Mouse (Mus musculus) bone marrow macrophage, adult 2 months (primary cell): ENCODE measurements around the gene Efna5. TPM values are rescaled to one million over a fixed set of nuclear protein-coding genes. Genes with fewer than 3 reads are reported as not detected.

ENCODE experiments used
- H3K27ac ChIP-seq: 2 replicates; pipeline ENCODE4 v1.5.1; 2012; ENCODE audit warnings: low read depth, low read length; ENCODE audit not compliant: insufficient read depth
- H3K4me1 ChIP-seq: 2 replicates; pipeline ENCODE4 v1.6.1; 2012; ENCODE audit warnings: low read length; ENCODE audit not compliant: control insufficient read depth, insufficient read depth
- H3K4me3 ChIP-seq: 2 replicates; pipeline ENCODE4 v1.5.1; 2012; ENCODE audit warnings: mild to moderate bottlenecking, low read length, moderate library complexity; ENCODE audit not compliant: insufficient read depth
- CTCF ChIP-seq: IDR thresholded peaks from 2 replicates; pipeline ENCODE4 v1.5.1; 2012; ENCODE audit warnings: low read depth, mild to moderate bottlenecking, low read length, moderate library complexity
- POLR2A ChIP-seq: IDR thresholded peaks from 2 replicates; pipeline ENCODE4 v1.6.1; 2012; ENCODE audit warnings: mild to moderate bottlenecking, low read depth, low read length, borderline replicate concordance
- polyA plus RNA-seq: library from polyadenylated mRNA; stranded (reverse); fragments of >200 nt; gene quantifications from 2 replicates; pipeline ENCODE4 v1.2.4, GENCODE M21; 2012; ENCODE audit not compliant: missing spikeins, insufficient read depth, insufficient read length

Efna5 gene
- polyA plus RNA-seq, 1 experiment = 0.60 TPM

DNA sequence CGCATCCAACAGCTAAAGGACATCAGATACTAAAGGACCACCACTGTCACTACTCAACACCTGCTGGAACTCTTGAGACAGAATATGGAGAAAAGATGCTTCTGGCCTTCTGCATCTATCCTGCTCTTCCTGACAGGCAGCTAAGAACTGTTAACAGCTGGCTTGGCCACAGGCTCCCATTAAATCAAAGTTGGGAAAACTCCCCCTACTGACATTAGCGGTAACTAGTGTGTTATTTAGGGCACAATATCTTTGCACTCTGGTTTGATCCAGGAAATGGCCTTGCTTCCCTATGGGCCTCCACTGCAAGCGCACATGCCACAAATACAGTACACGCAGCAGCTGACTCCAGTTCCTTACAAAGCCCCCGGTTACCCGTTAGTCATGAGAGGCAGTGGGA is 266.0 kb downstream of the Efna5 start:
- no peak overlapping the region for H3K27ac ChIP-seq

DNA sequence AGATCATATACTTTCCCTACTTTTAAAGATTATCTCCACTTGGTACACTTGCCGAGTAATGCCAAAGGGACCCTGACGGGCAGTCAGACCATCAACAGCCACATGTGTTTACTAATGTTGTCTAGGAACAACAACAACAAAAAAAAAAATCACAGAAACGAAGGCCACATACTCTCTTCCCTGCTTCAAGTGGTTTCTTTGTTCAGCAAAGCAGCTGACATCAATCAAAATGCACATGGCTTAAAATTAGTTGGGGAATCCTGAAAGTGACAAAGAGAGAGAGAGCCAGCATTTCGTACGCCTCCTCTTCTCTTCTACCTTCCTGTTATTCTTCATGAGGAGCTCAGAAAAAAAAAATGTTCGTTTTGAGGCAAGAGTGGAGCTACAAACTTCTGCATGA is 266.4 kb downstream of the Efna5 start:
- H3K27ac ChIP-seq = no peak overlapping the region
- TF ChIP-seq POLR2A (no peak), CTCF (no peak)
- H3K4me3 ChIP-seq = no peak overlapping the region
- H3K4me1 ChIP-seq = no peaks in the 10 kb centered on the region

More for the DNA sequence above, 266.0 kb downstream of the Efna5 start:
- Histone ChIP-seq H3K4me3 (no peak overlapping the region), H3K4me1 (no peaks in the 10 kb centered on the region)
- TF ChIP-seq POLR2A (no peak), CTCF (no peak)

DNA sequence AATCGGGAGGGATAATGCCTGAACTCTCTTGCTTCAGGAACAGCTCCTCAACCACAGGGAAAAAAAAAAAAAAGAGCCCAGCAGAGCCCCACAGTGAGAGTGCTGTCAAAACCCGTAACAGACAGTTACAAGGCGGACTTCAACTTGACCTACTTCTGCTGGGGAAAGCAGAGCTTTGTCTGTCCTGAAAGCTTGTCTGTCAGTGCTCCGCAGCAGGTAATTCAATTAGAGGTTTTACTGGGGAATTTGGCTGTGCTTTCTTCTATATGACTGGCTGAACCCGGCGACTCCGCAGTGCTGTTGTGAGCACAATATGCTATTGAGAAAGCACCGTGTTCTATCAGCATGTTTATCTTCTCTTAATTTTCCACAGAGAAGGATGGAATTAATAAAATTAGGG is 266.9 kb downstream of the Efna5 start:
- TF ChIP-seq POLR2A = no peak
- no peak for TF ChIP-seq CTCF
- Histone ChIP-seq H3K4me1 (no peaks in the 10 kb centered on the region), H3K27ac (no peak overlapping the region), H3K4me3 (no peak overlapping the region)

GRCm38 (mm10) chr17:62613232-62613631 is 267.9 kb downstream of the Efna5 start:
- TF ChIP-seq CTCF (no peak), POLR2A (no peak)
- H3K4me3 ChIP-seq = no peak overlapping the region
- H3K4me1 ChIP-seq = no peaks in the 10 kb centered on the region
- no peak overlapping the region for H3K27ac ChIP-seq

GRCm38 (mm10) chr17:62608145-62608544 is 273.0 kb downstream of the Efna5 start:
- Histone ChIP-seq H3K4me1 (no peaks in the 10 kb centered on the region), H3K27ac (no peak overlapping the region), H3K4me3 (no peak overlapping the region)
- no peak for TF ChIP-seq POLR2A
- no peak for TF ChIP-seq CTCF

- Histone ChIP-seq H3K27ac (no peak overlapping the region), H3K4me3 (no peak overlapping the region), H3K4me1 (no peaks in the 10 kb centered on the region)
- no peak for TF ChIP-seq CTCF
- no peak for TF ChIP-seq POLR2A
Measured at GRCm38 (mm10) chr17:62607304-62607914, 273.7 kb downstream of the Efna5 start.

DNA sequence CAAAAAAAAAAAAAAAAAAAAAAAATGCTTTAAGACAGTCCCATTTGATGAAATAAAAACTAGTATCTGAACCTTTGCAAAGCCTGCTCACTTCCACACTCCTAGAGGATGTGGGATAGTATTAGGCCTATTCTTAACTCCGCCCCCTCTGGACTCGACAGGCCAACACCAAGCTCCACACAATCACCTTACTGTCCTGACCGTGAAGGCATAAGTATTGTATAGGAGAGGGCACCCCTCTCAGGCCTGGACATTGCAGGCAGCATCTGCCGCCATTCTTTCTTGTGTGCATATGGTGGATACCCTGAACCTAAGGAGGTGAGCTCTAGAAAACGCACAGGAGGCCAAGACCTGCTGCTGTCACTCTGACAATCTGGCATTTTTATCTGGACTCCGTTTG is 274.4 kb downstream of the Efna5 start:
- Histone ChIP-seq H3K4me3 (no peak overlapping the region), H3K27ac (no peak overlapping the region), H3K4me1 (no peaks in the 10 kb centered on the region)
- TF ChIP-seq CTCF (no peak), POLR2A (no peak)

GRCm38 (mm10) chr17:62604309-62604708 is 276.8 kb downstream of the Efna5 start:
- TF ChIP-seq POLR2A (no peak), CTCF (no peak)
- Histone ChIP-seq H3K27ac (no peak overlapping the region), H3K4me1 (no peaks in the 10 kb centered on the region), H3K4me3 (no peak overlapping the region)

GRCm38 (mm10) chr17:62603604-62604003 is 277.5 kb downstream of the Efna5 start:
- Histone ChIP-seq H3K27ac (no peak overlapping the region), H3K4me3 (no peak overlapping the region), H3K4me1 (no peaks in the 10 kb centered on the region)
- no peak for TF ChIP-seq CTCF
- TF ChIP-seq POLR2A = no peak

DNA sequence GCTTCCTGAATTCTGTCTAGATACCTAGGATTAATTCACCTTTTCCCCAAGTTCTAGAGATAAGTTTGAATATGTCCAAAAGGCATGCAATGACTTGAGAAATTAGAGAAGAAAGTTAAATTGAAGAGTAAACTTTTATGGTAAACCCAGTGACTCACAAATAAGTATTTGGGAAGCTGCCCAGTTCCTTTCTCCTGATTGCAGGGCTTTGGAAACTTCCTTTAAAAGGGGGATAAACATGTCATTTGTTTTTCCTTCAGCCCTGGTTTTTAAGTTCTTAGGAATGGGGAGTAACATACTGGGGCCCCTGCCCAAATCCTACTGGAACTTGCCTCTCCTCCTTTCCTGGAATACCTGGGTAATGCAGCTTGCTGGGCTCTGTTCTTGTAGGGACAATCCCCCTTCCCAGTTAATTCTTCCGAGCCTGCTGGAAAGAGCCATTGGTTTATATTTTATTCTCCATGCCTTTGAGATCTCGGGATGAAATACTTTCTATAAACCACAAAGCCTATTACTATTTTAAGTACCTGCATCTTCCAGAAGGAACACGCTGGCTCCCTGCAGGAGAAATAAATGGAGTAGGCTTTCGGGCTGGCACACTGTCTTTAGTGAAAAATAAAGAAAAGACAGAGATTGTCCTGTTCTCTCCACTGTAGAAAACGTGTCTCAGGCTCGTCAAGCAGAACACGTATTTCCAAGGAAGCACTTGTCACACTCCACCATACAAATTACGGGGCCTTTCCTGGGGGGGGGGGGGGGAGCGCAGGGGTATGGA is 282.2 kb downstream of the Efna5 start:
- no peaks in the 10 kb centered on the region for H3K4me1 ChIP-seq
- H3K4me3 ChIP-seq = no peak overlapping the region
- H3K27ac ChIP-seq = no peak overlapping the region
- no peak for TF ChIP-seq CTCF
- no peak for TF ChIP-seq POLR2A
